Mouse (Mus musculus): ENCODE measurements around the gene 1700122O11Rik.

DNA sequence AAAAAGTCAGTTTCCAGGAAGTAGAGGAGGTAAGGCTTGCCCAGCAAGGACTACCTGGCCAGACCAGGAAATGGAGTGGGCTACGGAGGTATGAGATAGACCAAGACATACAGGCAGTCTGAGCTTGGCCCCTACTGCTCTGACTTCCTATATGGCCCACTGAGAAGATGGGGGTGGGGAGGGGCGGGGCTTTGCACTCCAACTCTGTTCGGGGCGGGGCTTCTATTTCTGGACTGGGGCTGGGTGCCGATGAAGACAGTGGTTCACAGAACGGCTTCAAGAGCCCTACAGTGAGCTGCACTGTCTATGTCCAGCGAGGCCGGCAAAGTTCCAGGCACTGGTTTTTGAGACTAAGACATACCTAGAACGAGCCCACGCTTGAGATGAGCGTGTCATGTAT is 27.8 kb downstream of the 1700122O11Rik start:
- TF ChIP-seq GATA1 (IDR thresholded peaks at IDR 0.05; ENCODE audit: borderline replicate concordance, low read length), result no peak
- no peak for TF ChIP-seq POLR2AphosphoS5 (IDR thresholded peaks at IDR 0.05; ENCODE audit: insufficient replicate concordance, low read depth, low read length)
- no peak for TF ChIP-seq CTCF (IDR thresholded peaks at IDR 0.05; ENCODE audit: low read depth, low read length)
- no peak for TF ChIP-seq GATA2 (IDR thresholded peaks at IDR 0.05; ENCODE audit: borderline replicate concordance, low read depth, low read length)
